15 mouse cellular contexts compared by ENCODE assay signal in genomic region chr4:83396996-83397770, GRCm38 (mm10). TPM values are rescaled to one million over a fixed set of nuclear protein-coding genes. Genes with fewer than 3 reads are reported as not detected.
DNase-seq lines count a peak whose midpoint lies in the region; ATAC-seq and TF ChIP-seq lines count a peak whose summit lies in the region.
"Had no signal": no experiment of that assay in that cellular context is flagged by ENCODE, and none has a peak within 500 bp of the region (broad histone marks: within the 10 kb centered on the region; RNA-seq: fewer than 3 reads in every experiment).

No protein-coding gene starts in this region.

- H3K9ac ChIP-seq in hindbrain, postnatal 0 days (replicated peaks; ENCODE audit: low read length) = no peak overlapping the region
- no peak overlapping the region for H3K9ac ChIP-seq in hindbrain, embryonic 13.5 days
- no peak overlapping the region for H3K9ac ChIP-seq in kidney, embryonic 15.5 days
- H3K9ac ChIP-seq: embryonic facial prominence, embryonic 13.5 days; heart, embryonic 12.5 days; midbrain, embryonic 12.5 days had no signal

- H3K4me1 ChIP-seq in hindbrain, postnatal 0 days (ENCODE audit: insufficient read depth, low read length) = no peaks in the 10 kb centered on the region; the same call in 1 of the 2 replicates
- H3K4me1 ChIP-seq in hindbrain, embryonic 13.5 days (replicated peaks) = no peaks in the 10 kb centered on the region
- H3K4me1 ChIP-seq in kidney, embryonic 15.5 days = no peaks in the 10 kb centered on the region
- H3K4me1 ChIP-seq: forebrain, embryonic 10.5 days; heart, embryonic 12.5 days; midbrain, embryonic 12.5 days had no signal

- no peak overlapping the region for H3K4me2 ChIP-seq in hindbrain, postnatal 0 days (ENCODE audit: low read depth, low read length)
- no peak overlapping the region for H3K4me2 ChIP-seq in hindbrain, embryonic 13.5 days
- no peak overlapping the region for H3K4me2 ChIP-seq in kidney, embryonic 15.5 days
- H3K4me2 ChIP-seq: embryonic facial prominence, embryonic 13.5 days; heart, embryonic 12.5 days; midbrain, embryonic 12.5 days had no signal

- H3K27ac ChIP-seq in hindbrain, postnatal 0 days = no peak overlapping the region
- H3K27ac ChIP-seq in hindbrain, embryonic 13.5 days = no peak overlapping the region
- H3K27ac ChIP-seq in kidney, embryonic 15.5 days = no peak overlapping the region
- H3K27ac ChIP-seq: embryonic facial prominence, embryonic 13.5 days; forebrain, embryonic 10.5 days; midbrain, embryonic 12.5 days had no signal

- H3K27me3 ChIP-seq in hindbrain, postnatal 0 days (ENCODE audit: insufficient read depth, low read length) = no peaks in the 10 kb centered on the region
- no peaks in the 10 kb centered on the region for H3K27me3 ChIP-seq in hindbrain, embryonic 13.5 days
- no peaks in the 10 kb centered on the region for H3K27me3 ChIP-seq in kidney, embryonic 15.5 days
- H3K27me3 ChIP-seq: embryonic facial prominence, embryonic 13.5 days; heart, embryonic 12.5 days; midbrain, embryonic 12.5 days had no signal

- H3K4me3 ChIP-seq in hindbrain, postnatal 0 days (ENCODE audit: low read length) = no peak overlapping the region
- no peak overlapping the region for H3K4me3 ChIP-seq in hindbrain, embryonic 13.5 days
- H3K4me3 ChIP-seq in kidney, embryonic 15.5 days (replicated peaks) = no peak overlapping the region
- H3K4me3 ChIP-seq: embryonic facial prominence, embryonic 13.5 days; forebrain, embryonic 10.5 days; heart, embryonic 12.5 days; midbrain, embryonic 12.5 days had no signal

- DNase-seq in cerebellum, postnatal 14 days = peak; percentile 17 to 27
- no peak for DNase-seq in cerebellum, adult 8-10 months
- DNase-seq in hindbrain, postnatal 0 days (ENCODE audit: low spot score) = peak; percentile 49
- DNase-seq in right cerebral cortex, postnatal 4 days = peak; percentile 22
- DNase-seq in right cerebral cortex, adult 18-20 months = no peak
- DNase-seq in kidney, adult 11 months = no peak
- DNase-seq: B cell, adult 2 months; cerebellum, adult 11-12 months; thymus, postnatal 25 days had no signal

- no peaks in the 10 kb centered on the region for H3K9me3 ChIP-seq in hindbrain, postnatal 0 days (ENCODE audit: low read length)
- H3K9me3 ChIP-seq in hindbrain, embryonic 13.5 days = no peaks in the 10 kb centered on the region
- no peaks in the 10 kb centered on the region for H3K9me3 ChIP-seq in kidney, embryonic 15.5 days (replicated peaks)
- H3K9me3 ChIP-seq: embryonic facial prominence, embryonic 13.5 days; forebrain, embryonic 10.5 days; heart, embryonic 12.5 days; midbrain, embryonic 12.5 days had no signal

- no peak; the same call in 1 of the 2 replicates for ATAC-seq in hindbrain, postnatal 0 days
- ATAC-seq in hindbrain, embryonic 13.5 days (ENCODE audit: low FRiP score) = no peak
- ATAC-seq in kidney, embryonic 15.5 days (replicated peaks; ENCODE audit: low FRiP score) = no peak

- TF ChIP-seq CTCF in hindbrain, postnatal 0 days (IDR thresholded peaks at IDR 0.05; ENCODE audit: low read depth) = no peak

- H3K36me3 ChIP-seq in hindbrain, postnatal 0 days (ENCODE audit: insufficient read depth, low read length) = no peaks in the 10 kb centered on the region
- H3K36me3 ChIP-seq in hindbrain, embryonic 13.5 days = no peaks in the 10 kb centered on the region
- no peaks in the 10 kb centered on the region for H3K36me3 ChIP-seq in kidney, embryonic 15.5 days
- H3K36me3 ChIP-seq: embryonic facial prominence, embryonic 13.5 days; forebrain, embryonic 10.5 days; heart, embryonic 12.5 days; midbrain, embryonic 12.5 days had no signal

- 48% methylated on average over 9 of the region's 9 CpGs for WGBS in hindbrain, postnatal 0 days
- 70% methylated on average over 9 of the region's 9 CpGs for WGBS in hindbrain, embryonic 13.5 days
- WGBS in kidney, embryonic 15.5 days = 69% methylated on average over 9 of the region's 9 CpGs

RNA-seq across cellular contexts. Expression of gene Snapc3, which starts 20.3 kb away (rescaled TPM):
- total RNA-seq in hindbrain, postnatal 0 days (2014; rRNA removed) = 20.1 and 42.8 TPM in 2 replicates
- 30.6 and 34.1 TPM in 2 replicates for polyA plus RNA-seq in hindbrain, postnatal 0 days (2015; fragmentation: Nextera tagmentation; extraction: Ambion mirVana)
- polyA plus RNA-seq in hindbrain, embryonic 13.5 days (2015; fragmentation: Nextera tagmentation; extraction: Ambion mirVana) = 79.6 and 82.8 TPM in 2 replicates
- 43.2 TPM in 2 replicates for polyA plus RNA-seq in kidney, embryonic 15.5 days (2015; fragmentation: Nextera tagmentation; extraction: Ambion mirVana)

Comparison
In these comparisons a context has a peak if more than half of its experiments do, and no peak if none do; other contexts are left out.
1. DNase-seq: peak in cerebellum, postnatal 14 days (2 of 2), hindbrain, postnatal 0 days (single experiment) and right cerebral cortex, postnatal 4 days (single experiment); none in cerebellum, adult 8-10 months (single experiment), right cerebral cortex, adult 18-20 months (single experiment) and kidney, adult 11 months (single experiment).